Mouse (Mus musculus) embryonic facial prominence, embryonic 11.5 days (tissue): ENCODE results near the gene Tsx. TPM values are rescaled to one million over a fixed set of nuclear protein-coding genes. Genes with fewer than 3 reads are reported as not detected.
A peak's percentile ranks its signal among the peaks of the same experiment; 100 is the strongest.

Experiments used
- ATAC-seq: fragments of 200-750 bp; cut with Nextera tagmentation; replicated peaks from 2 replicates; pipeline ENCODE4 v1.8.0; 2017; ENCODE audit warnings: low read depth; ENCODE audit not compliant: insufficient number of reproducible peaks, low FRiP score, low TSS enrichment
- DNase-seq: peaks from one replicate; pipeline ENCODE4 v3.0.0-alpha.2; 2015; ENCODE audit warnings: low spot score
- H3K27ac ChIP-seq: fragments of 300-500 bp; sonication (generic); replicated peaks from 2 replicates; pipeline ENCODE4 v1.5.1; 2014; ENCODE audit warnings: mild to moderate bottlenecking, low read depth, low read length, control low read depth
- H3K27me3 ChIP-seq: fragments of 300-500 bp; sonication (generic); 2 replicates; pipeline ENCODE4 v1.6.1; 2014; ENCODE audit warnings: mild to moderate bottlenecking, low read length, moderate library complexity, mixed read lengths; ENCODE audit not compliant: control insufficient read depth, insufficient read depth
- H3K36me3 ChIP-seq: fragments of 300-500 bp; sonication (generic); replicated peaks from 2 replicates; pipeline ENCODE4 v1.6.1; 2014; ENCODE audit warnings: low read depth, mild to moderate bottlenecking, low read length, moderate library complexity, mixed read lengths; ENCODE audit not compliant: control insufficient read depth, insufficient read depth
- H3K4me1 ChIP-seq: fragments of 300-500 bp; sonication (generic); 2 replicates; pipeline ENCODE4 v1.6.1; 2014; ENCODE audit warnings: low read length, mixed read lengths; ENCODE audit not compliant: control insufficient read depth, insufficient read depth
- H3K4me2 ChIP-seq: fragments of 300-500 bp; sonication (generic); 2 replicates; pipeline ENCODE4 v1.6.1; 2014; ENCODE audit warnings: low read depth, mild to moderate bottlenecking, control low read depth, low read length, moderate library complexity
- H3K4me3 ChIP-seq: fragments of 300-500 bp; sonication (generic); 2 replicates; pipeline ENCODE4 v1.5.1; 2014; ENCODE audit warnings: low read depth, low read length, control low read depth
- H3K9ac ChIP-seq: fragments of 300-500 bp; sonication (generic); replicated peaks from 2 replicates; pipeline ENCODE4 v1.6.1; 2014; ENCODE audit warnings: mild to moderate bottlenecking, control low read depth, low read length
- H3K9me3 ChIP-seq: fragments of 300-500 bp; sonication (generic); replicated peaks from 2 replicates; pipeline ENCODE4 v1.6.1; 2016; ENCODE audit warnings: mild to moderate bottlenecking, low read length, inconsistent platforms, mixed read lengths; ENCODE audit not compliant: control insufficient read depth
- WGBS: fragments of 180-500 bp; shearing (Covaris S2); extraction: QIAGEN DNeasy Blood & Tissue Kit; methylation state at CpG from one replicate; pipeline ENCODE4 v1.1.7; 2014; 5-methylcytosine and 5-hydroxymethylcytosine counted together
- polyA plus RNA-seq: library from polyadenylated mRNA; unstranded; fragments of >200 nt; fragmentation: Nextera tagmentation; extraction: Ambion mirVana; gene quantifications from 2 replicates; pipeline ENCODE4 v1.2.1, GENCODE M21; 2014

Tsx gene
- polyA plus RNA-seq: 0.53 TPM in 1 of 2 replicates, not detected in the other

DNA sequence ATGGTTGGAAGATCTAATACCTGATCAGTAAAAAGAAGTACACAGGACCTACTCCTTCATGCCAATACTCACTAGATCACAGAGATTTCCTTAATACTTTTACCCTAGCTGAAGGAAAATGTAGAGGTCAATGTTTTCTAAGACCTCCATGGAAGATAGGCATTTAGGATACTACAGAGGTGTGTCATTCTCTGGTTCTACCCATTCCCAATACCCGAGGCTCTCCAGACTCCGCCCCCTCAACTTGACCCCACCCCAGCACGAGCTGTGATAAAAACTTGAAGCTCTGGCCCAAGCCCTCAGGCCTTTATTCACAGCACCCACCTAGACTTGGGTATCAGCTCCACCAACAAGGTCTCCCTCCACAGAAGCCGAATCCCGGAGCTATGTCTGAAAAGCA lies at the start of gene Tsx:
TSS of gene Tsx (plus strand) at position 301 of the 400 bp plus-strand sequence.
- peaks cover 3% of the 10 kb centered on the region for H3K27me3 ChIP-seq
- H3K4me1 ChIP-seq: no peaks in the 10 kb centered on the region
- H3K27ac ChIP-seq: no peak within 1 kb of the TSS
- H3K36me3 ChIP-seq: no peaks in the 10 kb centered on the region
- ATAC-seq (no peak), DNase-seq (no peak)
- H3K4me3 ChIP-seq: no peak within 1 kb of the TSS
- H3K4me2 ChIP-seq: no peak within 1 kb of the TSS
- no peaks in the 10 kb centered on the region for H3K9me3 ChIP-seq
- H3K9ac ChIP-seq: no peak within 1 kb of the TSS
- WGBS: 79% methylated on average over 5 of the region's 5 CpGs

GRCm38 (mm10) chrX:103366201-103366600 lies 48.1 kb upstream of the Tsx start:
- Histone ChIP-seq H3K36me3 (no peaks in the 10 kb centered on the region), H3K9me3 (no peaks in the 10 kb centered on the region), H3K27me3 (no peaks in the 10 kb centered on the region), H3K9ac (no peak overlapping the region), H3K4me1 (no peaks in the 10 kb centered on the region), H3K4me2 (no peak overlapping the region), H3K27ac (no peak overlapping the region), H3K4me3 (no peak overlapping the region)
- DNase-seq (no peak), ATAC-seq (no peak)
- WGBS: 60% methylated on average over 5 of the region's 5 CpGs

DNA sequence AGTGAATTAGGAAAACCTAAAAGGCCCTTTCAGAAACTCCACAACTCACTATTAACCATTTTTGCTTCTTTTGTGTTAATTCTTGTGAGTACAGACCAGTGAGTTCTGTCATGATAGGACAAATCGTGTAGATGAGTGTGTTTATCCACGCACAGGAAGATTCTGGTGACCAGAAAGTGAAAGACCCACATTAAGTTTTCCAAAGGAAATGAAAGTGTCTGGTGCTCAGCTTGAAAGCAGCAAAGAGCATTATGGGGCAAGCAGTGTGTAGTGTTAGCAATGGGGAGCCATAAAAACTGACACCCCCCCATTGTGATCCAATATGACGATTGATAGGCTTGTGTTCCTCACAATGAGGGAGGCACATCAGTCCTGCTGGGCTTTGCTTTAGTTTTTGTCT lies 45.6 kb upstream of the Tsx start:
- Histone ChIP-seq H3K9ac (no peak overlapping the region), H3K27me3 (no peaks in the 10 kb centered on the region), H3K36me3 (no peaks in the 10 kb centered on the region), H3K9me3 (no peaks in the 10 kb centered on the region), H3K4me3 (no peak overlapping the region), H3K27ac (no peak overlapping the region), H3K4me2 (no peak overlapping the region), H3K4me1 (no peaks in the 10 kb centered on the region)
- ATAC-seq (no peak), DNase-seq (no peak)
- 89% methylated on average over 3 of the region's 3 CpGs for WGBS

GRCm38 (mm10) chrX:103371221-103371620 lies 43.0 kb upstream of the Tsx start:
- no peaks in the 10 kb centered on the region for H3K27me3 ChIP-seq
- H3K36me3 ChIP-seq: no peaks in the 10 kb centered on the region
- no peaks in the 10 kb centered on the region for H3K4me1 ChIP-seq
- no peak overlapping the region for H3K4me3 ChIP-seq
- ATAC-seq: no peak
- WGBS: 79% methylated on average over 2 of the region's 2 CpGs
- H3K4me2 ChIP-seq: no peak overlapping the region
- DNase-seq: no peak
- H3K9me3 ChIP-seq: no peaks in the 10 kb centered on the region
- H3K9ac ChIP-seq: no peak overlapping the region
- no peak overlapping the region for H3K27ac ChIP-seq

DNA sequence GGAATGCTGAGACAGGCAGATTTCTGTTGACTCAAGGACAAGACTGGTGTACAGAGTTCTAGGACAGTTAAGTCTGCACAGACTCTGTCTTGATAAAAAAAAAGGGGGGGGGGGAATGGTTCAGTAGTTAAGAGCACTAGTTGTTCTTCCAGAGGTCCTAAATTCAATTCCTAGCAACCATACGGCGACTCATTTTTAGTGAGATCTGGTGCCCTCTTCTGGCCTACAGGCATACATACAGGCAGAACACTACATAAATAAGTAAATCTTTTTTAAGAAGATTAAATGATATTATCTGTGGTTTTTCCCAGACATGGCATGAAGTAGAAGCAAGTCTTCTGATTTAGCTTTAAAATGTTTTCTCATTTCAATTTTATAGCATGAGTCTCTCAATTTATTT lies 42.6 kb upstream of the Tsx start:
- WGBS: 38% methylated on average over 2 of the region's 2 CpGs
- no peaks in the 10 kb centered on the region for H3K4me1 ChIP-seq
- no peak for ATAC-seq
- no peak overlapping the region for H3K4me2 ChIP-seq
- H3K27ac ChIP-seq: no peak overlapping the region
- H3K36me3 ChIP-seq: no peaks in the 10 kb centered on the region
- no peak overlapping the region for H3K9ac ChIP-seq
- H3K27me3 ChIP-seq: no peaks in the 10 kb centered on the region
- peak; percentile 38 for DNase-seq
- H3K4me3 ChIP-seq: no peak overlapping the region
- H3K9me3 ChIP-seq: no peaks in the 10 kb centered on the region

- no peaks in the 10 kb centered on the region for H3K27me3 ChIP-seq
- 61% methylated on average over 5 of the region's 5 CpGs for WGBS
- H3K4me3 ChIP-seq: no peak overlapping the region
- H3K4me2 ChIP-seq: no peak overlapping the region
- H3K9me3 ChIP-seq: no peaks in the 10 kb centered on the region
- no peaks in the 10 kb centered on the region for H3K4me1 ChIP-seq
- no peak overlapping the region for H3K27ac ChIP-seq
- H3K9ac ChIP-seq: no peak overlapping the region
- H3K36me3 ChIP-seq: no peaks in the 10 kb centered on the region
- peak; percentile 20 for DNase-seq
- ATAC-seq: no peak
Observed at GRCm38 (mm10) chrX:103374250-103374649, 40.0 kb upstream of the Tsx start.

DNA sequence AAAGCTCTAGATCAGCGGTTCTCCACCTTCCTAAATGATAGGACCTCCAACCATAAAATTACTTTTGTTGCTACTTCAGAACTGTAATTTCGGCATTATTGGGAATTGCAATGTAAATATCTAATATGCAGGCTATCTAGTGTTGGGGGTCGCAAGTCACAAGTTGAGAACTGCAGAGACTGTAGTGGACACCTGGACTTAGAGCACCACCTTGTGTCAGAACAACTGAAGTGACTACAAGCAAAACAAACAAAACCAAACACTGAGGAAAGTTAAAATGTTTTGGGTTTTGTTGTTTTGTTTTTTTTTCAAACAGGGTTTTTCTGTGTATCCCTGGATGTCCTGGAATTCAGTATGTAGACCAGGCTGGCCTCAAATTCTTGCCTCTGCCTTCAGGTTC lies 29.7 kb upstream of the Tsx start:
- Histone ChIP-seq H3K27me3 (no peaks in the 10 kb centered on the region; the same call in 1 of the 2 replicates), H3K4me1 (no peaks in the 10 kb centered on the region), H3K27ac (no peak overlapping the region), H3K36me3 (no peaks in the 10 kb centered on the region), H3K4me2 (no peak overlapping the region), H3K4me3 (no peak overlapping the region), H3K9ac (no peak overlapping the region), H3K9me3 (no peaks in the 10 kb centered on the region)
- no peak for ATAC-seq
- DNase-seq: no peak
- WGBS: 87% methylated on average over 3 of the region's 3 CpGs

DNA sequence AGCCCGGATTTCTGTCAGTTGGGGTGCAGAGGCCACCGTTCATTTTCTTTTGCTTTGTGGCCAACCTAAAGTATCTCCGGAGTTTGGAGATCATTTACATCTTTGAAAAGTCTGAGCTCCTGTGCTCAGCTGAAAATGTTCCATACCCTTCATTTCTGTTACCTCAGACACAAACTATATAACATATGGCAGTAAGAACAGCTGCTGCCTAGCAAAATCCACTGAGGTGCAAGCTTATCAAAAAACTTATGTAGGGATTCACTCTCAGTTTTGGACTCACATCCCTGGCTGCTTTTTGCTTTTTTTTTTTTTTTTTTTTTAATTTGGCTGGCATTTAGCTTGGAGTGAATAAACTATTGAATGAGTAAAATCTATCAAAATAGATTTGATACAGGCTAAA lies 26.1 kb upstream of the Tsx start:
- H3K4me2 ChIP-seq: no peak overlapping the region
- H3K4me1 ChIP-seq: no peaks in the 10 kb centered on the region
- DNase-seq (no peak), ATAC-seq (no peak)
- no peak overlapping the region for H3K4me3 ChIP-seq
- WGBS: 88% methylated on average over 3 of the region's 3 CpGs
- H3K9ac ChIP-seq: no peak overlapping the region
- no peaks in the 10 kb centered on the region; the same call in 1 of the 2 replicates for H3K27me3 ChIP-seq
- no peak overlapping the region for H3K27ac ChIP-seq
- H3K9me3 ChIP-seq: no peaks in the 10 kb centered on the region
- no peaks in the 10 kb centered on the region for H3K36me3 ChIP-seq
